Mouse (Mus musculus) bone marrow macrophage, adult 2 months (primary cell): Measurements from ENCODE around the gene Irx6.

Experiments
- CTCF ChIP-seq: IDR thresholded peaks from 2 replicates; pipeline ENCODE4 v1.5.1; 2012; ENCODE audit warnings: low read depth, mild to moderate bottlenecking, low read length, moderate library complexity
- POLR2A ChIP-seq: IDR thresholded peaks from 2 replicates; pipeline ENCODE4 v1.6.1; 2012; ENCODE audit warnings: mild to moderate bottlenecking, low read depth, low read length, borderline replicate concordance

DNA sequence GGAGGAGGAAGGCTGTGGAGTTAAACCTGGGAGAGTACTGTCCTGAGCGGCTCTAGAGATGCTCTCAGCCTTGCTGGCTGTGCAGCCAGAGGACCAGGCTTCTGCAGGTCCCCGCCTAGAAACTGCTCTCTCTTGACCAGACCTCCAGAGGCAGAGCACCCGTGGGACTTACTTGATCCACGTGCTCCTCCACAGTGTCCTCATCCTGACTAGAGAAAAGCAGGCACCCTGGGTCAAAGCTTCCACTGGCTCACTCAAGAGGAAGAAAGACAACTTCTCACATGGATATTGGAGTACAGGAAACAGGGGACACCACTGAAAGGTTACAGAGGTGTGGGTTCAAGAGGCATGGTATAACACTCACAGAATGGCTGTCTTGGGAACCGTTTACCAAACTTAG is 23.3 kb downstream of the Irx6 start:
- TF ChIP-seq CTCF (no peak), POLR2A (no peak)
